Mouse (Mus musculus) brain, adult 2 months (tissue): ENCODE data around the gene Olfr1180.
"Not testable (repeated sequence)": the region's sequence is repeated elsewhere in the genome, so short reads cannot be mapped to it uniquely, and the experiment has no call there.

Source experiments
- DNase-seq: peaks from one replicate; pipeline ENCODE4 v3.0.0; 2011; ENCODE audit warnings: low read depth, low spot score

Gene Olfr1180

DNA sequence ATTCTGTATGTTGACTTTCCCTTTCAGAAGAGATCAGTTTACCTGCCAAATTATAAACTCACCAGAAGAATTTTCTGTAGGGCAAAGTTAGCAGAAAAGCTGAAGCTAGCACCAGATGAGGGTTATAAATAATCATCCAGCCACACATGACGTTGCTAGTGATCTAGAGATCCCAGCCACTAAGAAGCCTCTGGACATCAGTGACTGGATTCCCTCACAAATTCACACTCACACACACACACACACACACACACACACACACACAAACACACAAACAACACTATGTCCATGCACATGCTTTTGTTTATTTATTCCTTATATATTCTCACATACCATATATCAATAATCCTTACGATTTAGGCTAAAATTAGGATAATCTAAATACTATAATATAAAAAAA is at the start of gene Olfr1180:
Gene Olfr1180 (minus strand): TSS at position 101 of the 400 bp plus-strand sequence.
- DNase-seq: no peak

DNA sequence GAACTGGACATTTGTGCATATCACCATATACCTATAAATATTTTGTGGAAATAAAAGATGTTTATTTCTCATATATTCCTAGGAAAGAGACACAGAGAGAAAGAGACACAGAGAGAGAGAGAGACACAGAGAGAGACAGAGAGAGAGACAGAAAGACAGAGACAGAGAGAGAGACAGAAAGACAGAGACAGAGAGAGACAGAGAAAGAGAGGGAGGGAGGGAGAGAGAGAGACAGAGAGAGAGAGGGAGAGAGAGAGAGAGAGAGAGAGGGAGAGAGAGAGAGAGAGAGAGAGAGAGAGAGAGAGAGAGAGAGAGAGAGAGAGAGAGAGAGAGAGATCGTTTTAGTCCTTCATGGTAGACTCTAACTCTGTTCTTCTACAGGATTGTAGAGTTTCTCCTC is 35.6 kb upstream of the Olfr1180 start, which contains the start of gene Olfr1183:
Gene Olfr1183 (plus strand): TSS at position 301 of the 400 bp plus-strand sequence.
- not testable (repeated sequence) for DNase-seq

- DNase-seq: no peak
Observed at GRCm38 (mm10) chr2:88449031-88449430, 30.1 kb upstream of the Olfr1180 start, which contains the start of gene Gm13757. Gene Gm13757, minus strand, starts transcription at chr2:88449131.

DNA sequence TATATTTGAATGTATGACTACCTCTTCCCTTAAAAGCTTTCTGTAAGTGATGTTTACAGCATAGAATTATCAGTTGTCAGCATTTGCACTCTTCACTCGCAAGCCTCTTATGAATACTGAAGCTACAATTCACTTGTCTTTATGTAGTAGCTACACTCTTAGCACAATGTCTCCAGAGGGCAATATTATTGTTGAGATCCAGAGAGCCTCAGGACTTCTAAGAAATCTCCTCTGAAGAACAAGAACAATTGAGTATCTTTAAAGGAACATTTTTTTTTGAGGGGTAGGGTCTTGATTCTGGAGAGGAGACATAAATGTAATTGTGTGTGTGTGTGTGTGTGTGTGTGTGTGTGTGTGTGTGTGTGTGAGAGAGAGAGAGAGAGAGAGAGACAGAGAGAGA is 7.1 kb upstream of the Olfr1180 start, which contains the start of gene Olfr1181:
Gene Olfr1181 (minus strand): TSS at position 101 of the 400 bp plus-strand sequence.
- DNase-seq: no peak

DNA sequence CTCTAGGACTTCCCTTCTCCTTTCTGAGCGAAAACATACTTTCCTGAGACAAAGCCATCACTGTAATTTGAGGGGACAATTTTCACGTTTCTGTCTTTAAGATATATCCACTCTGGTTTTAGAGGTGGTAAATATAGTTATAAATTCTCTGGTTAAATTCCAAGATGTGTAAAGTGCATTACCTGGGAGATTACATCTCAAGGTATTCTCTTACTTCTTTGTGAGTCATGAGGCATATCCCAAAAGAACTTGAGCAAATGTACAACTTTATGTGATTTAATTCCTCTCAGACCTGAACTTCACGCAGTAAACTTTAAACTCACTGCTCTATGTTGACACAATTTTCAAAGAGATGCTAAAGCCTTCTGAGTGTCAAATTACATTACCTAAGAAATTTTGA is 12.6 kb downstream of the Olfr1180 start, which contains the start of gene Olfr1179:
Gene Olfr1179 (minus strand): TSS at position 101 of the 400 bp plus-strand sequence.
- no peak for DNase-seq

GRCm38 (mm10) chr2:88386762-88387161 is 32.2 kb downstream of the Olfr1180 start, which contains the start of gene Olfr1178:
Gene Olfr1178, plus strand, starts transcription at chr2:88387062.
- no peak for DNase-seq
